Mouse (Mus musculus): Measurements from ENCODE around the gene Ak8.

Ak8 gene

GRCm38 (mm10) chr2:28699361-28700335, at the start of gene Ak8, which contains the start of gene Spaca9:
TSS of gene Ak8 (plus strand) at chr2:28700164.
TSS of gene Spaca9 (minus strand) at chr2:28699727.
- in situ Hi-C loops (cut with MboI, MseI), result no loop called here

- in situ Hi-C loops (cut with MboI, MseI), result no loop called here
Measured at GRCm38 (mm10) chr2:28650526-28650925, 49.4 kb upstream of the Ak8 start.

GRCm38 (mm10) chr2:28653351-28653750, 46.6 kb upstream of the Ak8 start:
- in situ Hi-C loops (cut with MboI, MseI), result no loop called here

DNA sequence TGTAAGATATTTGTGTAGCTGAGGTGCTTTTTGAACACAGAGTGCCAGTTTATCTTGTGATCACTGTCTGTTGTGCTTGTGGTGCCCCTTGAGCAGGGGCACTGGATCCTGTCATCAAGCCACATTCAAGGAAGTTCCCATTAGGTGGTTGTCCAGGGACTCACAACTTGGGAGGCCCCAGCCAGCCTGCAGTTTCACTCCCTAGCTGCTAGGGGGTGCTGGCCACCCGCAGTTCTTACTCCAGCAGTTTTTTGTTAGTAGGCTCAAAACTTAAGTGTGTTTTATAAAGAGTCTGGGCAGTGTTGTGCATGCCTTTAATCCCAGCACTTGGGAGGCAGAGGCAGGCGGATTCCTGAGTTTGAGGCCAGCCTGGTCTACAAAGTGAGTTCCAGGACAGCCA, 45.7 kb upstream of the Ak8 start:
- in situ Hi-C loops (cut with MboI, MseI), result no loop called here

- in situ Hi-C loops (cut with MboI, MseI), result no loop called here
Measured at GRCm38 (mm10) chr2:28656216-28656615, 43.7 kb upstream of the Ak8 start.

DNA sequence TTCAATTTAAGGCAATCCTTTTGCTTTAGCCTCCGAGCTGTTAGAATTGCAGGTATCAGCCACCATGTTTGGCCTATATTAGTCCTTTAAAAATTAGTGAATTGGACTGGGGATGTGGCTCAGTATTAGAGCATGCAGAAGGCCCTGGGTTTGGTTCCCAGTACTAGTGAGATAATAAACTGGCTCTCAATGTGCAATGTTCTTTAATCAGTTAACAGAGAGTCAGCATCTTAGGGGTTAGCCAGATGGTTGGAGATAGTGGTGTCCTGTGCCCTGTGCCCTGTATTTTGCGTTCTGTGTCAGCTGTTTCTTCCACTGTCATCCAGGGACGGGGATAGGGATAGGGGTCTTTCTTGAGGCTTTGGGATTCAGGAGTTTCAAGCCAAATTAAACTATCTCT, 37.1 kb upstream of the Ak8 start:
- in situ Hi-C loops (cut with MboI, MseI), result no loop called here

DNA sequence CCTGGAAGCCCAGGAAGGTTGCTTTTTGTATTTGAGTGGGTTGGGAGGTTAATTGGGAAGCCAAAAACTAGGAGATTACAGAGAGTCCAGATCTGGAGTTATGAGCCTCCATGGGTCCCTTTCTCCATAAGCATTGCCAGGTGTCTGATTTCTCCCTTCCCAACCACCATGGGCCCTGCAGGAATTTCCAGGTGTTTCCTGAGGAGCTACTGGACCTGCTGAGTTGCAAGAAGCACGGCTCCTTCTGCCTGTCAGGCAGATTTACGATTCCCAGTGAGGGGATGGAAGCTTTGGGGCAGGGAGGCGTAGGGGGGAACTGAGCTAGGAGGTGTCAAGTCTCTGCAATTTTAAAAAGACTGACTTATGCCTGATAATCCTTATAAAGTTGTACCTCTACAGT, 34.1 kb upstream of the Ak8 start:
- in situ Hi-C loops (cut with MboI, MseI), result no loop called here

DNA sequence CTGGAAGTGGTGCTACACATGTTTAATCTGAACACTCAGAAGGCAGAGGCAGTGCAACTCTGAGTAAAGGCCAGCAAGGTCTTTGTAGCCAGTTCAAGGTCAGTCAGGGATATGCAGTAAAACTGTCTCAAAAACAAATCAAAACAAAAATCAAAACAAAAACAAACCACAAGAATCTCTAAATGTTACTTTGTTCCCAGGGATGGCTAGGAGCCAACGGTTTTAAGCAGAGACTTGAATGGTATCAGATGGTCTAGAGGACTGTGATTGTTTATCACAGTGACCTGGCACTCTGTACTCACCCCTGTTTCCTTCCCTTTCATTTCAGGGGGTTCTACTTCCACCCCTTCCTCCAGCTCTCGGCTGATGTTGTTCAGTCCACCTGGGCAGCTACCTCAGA, 28.5 kb upstream of the Ak8 start:
- in situ Hi-C loops (cut with MboI, MseI), result loop anchor here (5.0 kb wide), 2 partner anchors 44 to 69 kb away; no protein-coding TSS in a partner anchor

GRCm38 (mm10) chr2:28676005-28676404, 24.0 kb upstream of the Ak8 start:
- in situ Hi-C loops (cut with MboI, MseI), result no loop called here

GRCm38 (mm10) chr2:28680710-28681109, 19.3 kb upstream of the Ak8 start:
- in situ Hi-C loops (cut with MboI, MseI), result no loop called here

GRCm38 (mm10) chr2:28681718-28682117, 18.2 kb upstream of the Ak8 start:
- in situ Hi-C loops (cut with MboI, MseI), result no loop called here

DNA sequence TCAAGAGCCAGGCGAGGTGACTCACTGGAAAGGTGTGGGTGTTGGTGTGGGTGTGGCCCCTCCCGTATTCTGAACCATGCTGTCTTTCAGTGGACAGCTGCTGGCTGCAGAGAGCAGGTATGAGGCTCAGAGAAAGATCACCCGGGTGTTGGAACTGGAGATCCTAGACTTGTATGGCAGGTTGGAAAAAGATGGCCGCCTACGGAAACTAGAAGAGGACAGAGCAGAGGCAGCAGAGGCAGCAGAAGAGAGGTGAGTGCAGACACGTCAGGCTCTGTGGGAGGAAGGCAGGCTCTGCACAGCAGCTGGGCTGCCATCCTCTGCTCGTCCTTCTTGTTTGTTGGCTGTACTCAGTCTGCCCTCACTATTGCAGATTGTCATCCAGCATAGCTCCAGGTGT, 14.1 kb upstream of the Ak8 start:
- in situ Hi-C loops (cut with MboI, MseI), result no loop called here

GRCm38 (mm10) chr2:28688431-28688830, 11.5 kb upstream of the Ak8 start:
- in situ Hi-C loops (cut with MboI, MseI), result no loop called here

DNA sequence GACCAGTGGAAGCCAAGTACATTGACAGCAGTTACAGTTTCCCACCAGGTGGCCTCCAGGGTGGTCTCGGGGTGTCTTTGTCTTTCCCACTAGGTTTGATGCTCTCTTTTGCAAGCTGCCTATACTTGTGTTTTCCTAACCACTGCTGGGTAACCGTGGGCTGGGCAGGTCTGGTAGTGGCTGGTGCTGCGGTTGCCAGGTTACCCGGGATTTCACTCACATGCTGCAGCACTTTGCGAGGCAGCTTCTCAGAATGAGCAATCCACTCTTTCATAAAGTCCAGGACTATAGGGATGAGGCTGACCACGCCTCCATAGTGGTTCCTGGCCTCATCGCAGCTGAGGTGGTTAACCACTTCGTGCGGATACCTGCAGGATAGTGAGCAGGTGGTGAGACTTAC, 7.3 kb upstream of the Ak8 start:
- in situ Hi-C loops (cut with MboI, MseI), result loop anchor here in 1 of 2 experiments (5.0 kb wide), 1 partner anchor 50 kb away; the partner anchor contains the start of gene Tsc1

DNA sequence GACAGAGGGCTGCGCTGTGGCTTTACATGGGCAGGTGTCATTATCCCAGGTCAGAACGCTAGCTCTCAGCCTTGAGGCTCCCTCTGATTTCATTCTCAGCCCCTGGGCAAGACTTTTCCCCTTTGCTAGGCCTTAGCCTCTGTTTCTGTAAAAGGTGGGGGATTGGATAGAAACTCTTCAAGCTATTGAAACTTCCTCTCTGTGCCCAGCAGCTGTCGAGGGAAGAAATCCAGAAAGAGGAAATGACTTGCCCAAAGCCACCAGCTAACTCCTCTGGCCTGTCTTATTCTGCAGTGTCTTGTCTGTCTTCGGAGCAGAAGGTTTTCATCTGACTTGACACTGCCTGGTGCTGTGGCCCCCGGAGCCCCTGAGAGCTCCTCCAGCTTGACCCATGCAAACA, 1.4 kb upstream of the Ak8 start:
- in situ Hi-C loops (cut with MboI, MseI), result no loop called here

GRCm38 (mm10) chr2:28701646-28702262, 1.8 kb downstream of the Ak8 start:
- in situ Hi-C loops (cut with MboI, MseI), result no loop called here

DNA sequence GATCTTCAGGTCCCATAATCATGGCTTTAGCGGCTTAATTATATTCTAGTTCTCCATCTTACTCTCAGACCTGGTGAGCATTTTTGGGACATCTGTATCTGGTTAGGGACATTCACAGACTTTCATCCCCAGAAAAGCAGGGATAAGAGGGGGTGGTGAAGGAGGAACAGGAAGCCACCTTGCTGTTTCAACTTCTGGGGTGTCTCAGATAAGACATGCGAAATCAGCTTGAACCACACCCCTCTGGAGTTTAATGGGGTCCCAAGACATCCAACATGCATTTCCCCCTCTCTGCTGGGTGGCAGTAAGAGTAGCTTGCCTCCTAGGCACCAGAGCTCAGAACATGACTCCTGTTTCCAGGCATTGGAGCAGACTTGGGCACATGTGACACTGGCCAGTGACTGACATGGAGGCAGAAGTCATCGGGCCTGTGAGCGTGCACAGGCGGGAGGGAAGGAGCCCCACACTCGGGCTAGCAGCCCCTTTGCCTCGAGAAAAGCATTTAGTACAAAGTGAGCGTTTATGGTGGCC, 6.2 kb downstream of the Ak8 start:
- in situ Hi-C loops (cut with MboI, MseI), result no loop called here

- in situ Hi-C loops (cut with MboI, MseI), result no loop called here
Measured at GRCm38 (mm10) chr2:28706787-28707186, 6.8 kb downstream of the Ak8 start.

GRCm38 (mm10) chr2:28713036-28713435, 13.1 kb downstream of the Ak8 start:
- in situ Hi-C loops (cut with MboI, MseI), result no loop called here

DNA sequence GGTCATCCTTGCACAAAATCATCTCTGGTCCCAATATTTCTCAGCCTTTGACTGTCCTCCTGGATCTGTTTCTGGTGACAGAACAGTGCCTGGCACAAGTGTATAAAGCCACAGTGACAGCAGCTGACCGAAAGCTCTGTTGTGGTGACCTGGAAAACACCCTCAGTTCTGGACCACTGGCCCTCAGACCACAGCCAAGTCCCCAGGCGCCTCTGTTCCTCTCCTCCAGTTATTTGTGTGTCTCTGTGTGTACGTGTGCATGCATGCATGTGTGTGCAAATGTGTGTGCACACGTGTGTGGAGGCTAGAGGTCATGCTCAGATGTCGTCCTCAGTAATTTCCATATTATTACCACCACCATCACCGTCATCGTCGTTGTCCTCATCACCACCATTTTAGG, 22.5 kb downstream of the Ak8 start:
- in situ Hi-C loops (cut with MboI, MseI), result no loop called here

DNA sequence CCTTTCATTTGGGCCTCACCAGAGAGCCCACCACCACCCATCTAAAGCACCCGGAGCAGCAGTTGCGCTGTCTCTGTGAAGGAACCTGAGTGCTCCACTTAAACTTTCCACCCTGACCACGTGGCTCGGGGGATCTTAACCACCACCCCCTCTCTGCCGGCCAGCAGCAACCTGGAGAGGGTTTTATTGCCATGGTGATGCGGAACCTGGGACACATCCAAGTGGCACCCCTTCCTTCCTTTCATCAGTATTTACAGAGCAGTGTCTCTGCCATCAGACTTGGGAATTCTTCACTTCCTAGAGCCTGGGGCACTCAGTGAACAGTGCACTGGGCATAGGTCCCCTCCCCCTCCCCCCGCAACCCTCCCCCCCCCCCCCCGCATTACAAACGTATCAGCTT, 23.9 kb downstream of the Ak8 start:
- in situ Hi-C loops (cut with MboI, MseI), result no loop called here

- in situ Hi-C loops (cut with MboI, MseI), result no loop called here
Measured at GRCm38 (mm10) chr2:28727786-28728404, 27.9 kb downstream of the Ak8 start.

All from T-helper 17 cell (primary cell).